Mouse (Mus musculus) ES-Bruce4 (cell line): ENCODE data around the gene Alkbh7. TPM values are rescaled to one million over a fixed set of nuclear protein-coding genes. Genes with fewer than 3 reads are reported as not detected.
A peak's percentile ranks its signal among the peaks of the same experiment; 100 is the strongest.

Experiments used
- H3K27ac ChIP-seq: 2 replicates; pipeline ENCODE4 v1.5.1; 2012; ENCODE audit warnings: low read length, inconsistent platforms; ENCODE audit not compliant: insufficient read depth
- H3K27me3 ChIP-seq: 2 replicates; pipeline ENCODE4 v1.6.1; 2012; ENCODE audit warnings: mild to moderate bottlenecking, low read length, inconsistent platforms; ENCODE audit not compliant: control insufficient read depth, poor library complexity, insufficient read depth, severe bottlenecking
- H3K36me3 ChIP-seq: 2 replicates; pipeline ENCODE4 v1.6.1; 2012; ENCODE audit warnings: inconsistent platforms, mild to moderate bottlenecking, low read length, moderate library complexity; ENCODE audit not compliant: control insufficient read depth, poor library complexity, insufficient read depth, severe bottlenecking
- H3K4me1 ChIP-seq: one replicate; pipeline ENCODE4 v1.8.1; 2011; ENCODE audit warnings: low read length; ENCODE audit not compliant: control insufficient read depth, insufficient read depth
- H3K4me3 ChIP-seq: 2 replicates; pipeline ENCODE4 v1.5.1; 2011; ENCODE audit warnings: low read depth, mild to moderate bottlenecking, low read length
- H3K9ac ChIP-seq: 2 replicates; pipeline ENCODE4 v1.6.1; 2012; ENCODE audit warnings: low read depth, mild to moderate bottlenecking, inconsistent platforms; ENCODE audit not compliant: poor library complexity, severe bottlenecking
- H3K9me3 ChIP-seq: replicated peaks from 2 replicates; pipeline ENCODE4 v1.6.1; 2012; ENCODE audit warnings: mild to moderate bottlenecking, low read length, inconsistent platforms; ENCODE audit not compliant: control insufficient read depth, poor library complexity, insufficient read depth, severe bottlenecking
- CTCF ChIP-seq: IDR thresholded peaks from one replicate; pipeline ENCODE4 v1.8.1; 2011; ENCODE audit warnings: low read depth, low read length
- EP300 ChIP-seq: IDR thresholded peaks from 2 replicates; pipeline ENCODE4 v1.6.1; 2011; ENCODE audit warnings: low read depth, low read length; ENCODE audit not compliant: insufficient read depth
- POLR2A ChIP-seq: IDR thresholded peaks from one replicate; pipeline ENCODE4 v1.8.1; 2011; ENCODE audit warnings: low read length; ENCODE audit not compliant: insufficient read depth
- polyA plus RNA-seq: library from polyadenylated mRNA; stranded (reverse); fragments of >200 nt; gene quantifications from 2 replicates; pipeline ENCODE4 v1.2.4, GENCODE M21; 2011; ENCODE audit warnings: low read depth; ENCODE audit not compliant: missing spikeins, insufficient read depth, insufficient read length

Alkbh7 gene
- polyA plus RNA-seq, 1 experiment: 16.0 TPM

- Histone ChIP-seq H3K9me3 (no peaks in the 10 kb centered on the region), H3K4me3 (no peak overlapping the region), H3K27ac (no peak overlapping the region), H3K27me3 (no peaks in the 10 kb centered on the region), H3K4me1 (no peaks in the 10 kb centered on the region), H3K9ac (no peak overlapping the region), H3K36me3 (no peaks in the 10 kb centered on the region)
- TF ChIP-seq EP300: no peak
- no peak for TF ChIP-seq POLR2A
- peak; percentile 38 for TF ChIP-seq CTCF
These were observed 35.3 kb upstream of the Alkbh7 start for GRCm38 (mm10) chr17:56961880-56962279.

DNA sequence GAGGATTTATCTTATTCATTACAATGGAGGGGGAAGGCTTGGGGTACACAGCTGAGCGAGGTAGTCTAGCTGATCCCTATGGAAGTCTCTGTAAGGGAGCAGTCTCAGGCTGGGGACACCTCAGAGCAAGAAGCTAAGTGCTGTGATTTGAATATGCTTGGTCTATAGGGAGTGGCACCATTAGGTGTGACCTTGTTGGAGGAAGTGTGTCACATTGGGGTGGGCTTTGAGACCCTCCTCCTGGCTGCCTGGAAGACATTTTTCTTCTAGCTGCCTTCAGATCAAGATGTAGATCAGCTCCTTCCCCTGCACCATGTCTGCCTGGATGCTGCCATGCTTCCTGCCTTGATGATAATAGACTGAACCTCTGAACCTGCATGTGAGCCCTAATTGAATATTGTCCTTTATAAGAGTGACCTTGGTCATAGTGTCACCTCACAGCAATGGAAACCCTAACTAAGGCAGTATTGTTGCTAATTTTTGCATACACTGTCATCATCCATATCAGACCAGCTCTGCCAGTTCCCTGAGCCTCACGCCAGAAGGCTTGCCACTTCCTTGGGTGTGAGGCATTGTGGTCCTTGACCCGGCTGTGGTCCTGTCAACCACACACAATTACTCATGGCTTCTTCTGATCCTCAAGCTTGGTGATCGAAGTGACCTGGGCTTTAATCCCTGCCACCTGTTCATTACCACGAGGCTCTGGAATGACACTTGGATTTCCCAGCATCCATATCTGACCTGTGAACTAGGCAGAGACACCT lies 34.3 kb upstream of the Alkbh7 start:
- Histone ChIP-seq H3K9me3 (no peaks in the 10 kb centered on the region), H3K4me3 (no peak overlapping the region), H3K27me3 (no peaks in the 10 kb centered on the region), H3K9ac (no peak overlapping the region), H3K4me1 (no peaks in the 10 kb centered on the region), H3K36me3 (no peaks in the 10 kb centered on the region), H3K27ac (no peak overlapping the region)
- TF ChIP-seq POLR2A (no peak), EP300 (no peak), CTCF (no peak)

DNA sequence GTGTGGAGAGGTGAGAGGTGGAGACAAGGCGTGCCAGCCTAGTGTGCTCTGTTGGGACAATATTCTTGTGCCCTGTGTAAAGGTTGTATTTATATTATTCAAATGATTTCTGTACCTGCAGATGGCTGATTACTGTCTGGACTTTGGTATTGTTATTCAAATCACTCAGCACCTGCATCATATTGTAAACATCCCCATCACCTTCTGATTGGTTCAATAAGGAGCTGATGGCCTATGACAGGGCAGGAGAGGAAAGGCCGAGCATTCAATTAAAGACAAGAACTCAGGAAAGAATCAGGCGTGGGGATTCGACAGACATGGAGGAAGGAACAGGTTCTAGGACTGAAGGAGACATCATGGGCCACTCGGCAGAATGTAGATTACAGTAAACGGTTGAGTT lies 33.5 kb upstream of the Alkbh7 start:
- Histone ChIP-seq H3K36me3 (no peaks in the 10 kb centered on the region), H3K4me1 (no peaks in the 10 kb centered on the region), H3K4me3 (no peak overlapping the region), H3K9me3 (no peaks in the 10 kb centered on the region), H3K27ac (no peak overlapping the region), H3K9ac (no peak overlapping the region), H3K27me3 (no peaks in the 10 kb centered on the region)
- TF ChIP-seq EP300: no peak
- no peak for TF ChIP-seq CTCF
- TF ChIP-seq POLR2A: no peak

- no peaks in the 10 kb centered on the region for H3K9me3 ChIP-seq
- no peaks in the 10 kb centered on the region for H3K36me3 ChIP-seq
- H3K27me3 ChIP-seq: no peaks in the 10 kb centered on the region
- H3K9ac ChIP-seq: no peak overlapping the region
- H3K4me1 ChIP-seq: no peaks in the 10 kb centered on the region
- TF ChIP-seq EP300 (no peak), CTCF (no peak), POLR2A (no peak)
- H3K4me3 ChIP-seq: no peak overlapping the region
- no peak overlapping the region for H3K27ac ChIP-seq
These were observed 27.8 kb upstream of the Alkbh7 start for GRCm38 (mm10) chr17:56969321-56969720.

DNA sequence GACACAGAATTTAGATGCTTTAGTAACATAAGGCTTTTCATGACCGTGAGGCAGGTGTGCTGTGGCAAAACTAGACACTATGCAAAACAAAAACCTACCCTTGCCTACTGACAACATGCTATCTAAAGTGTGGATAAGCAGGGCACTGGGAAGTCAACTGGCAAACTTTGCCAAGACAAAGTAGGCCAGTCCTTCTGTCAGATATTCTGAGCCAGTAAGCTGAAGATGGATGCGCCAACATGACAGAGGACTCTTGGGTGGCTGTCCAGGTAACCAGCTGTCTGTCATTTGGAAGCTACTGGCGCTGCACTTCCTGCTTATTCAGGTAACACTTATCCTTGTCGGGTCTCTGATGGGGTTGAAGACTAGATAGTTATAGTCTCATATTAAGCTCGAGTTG lies 27.1 kb upstream of the Alkbh7 start:
- Histone ChIP-seq H3K4me3 (no peak overlapping the region), H3K9ac (no peak overlapping the region), H3K4me1 (peaks cover 3% of the 10 kb centered on the region), H3K36me3 (no peaks in the 10 kb centered on the region), H3K27me3 (no peaks in the 10 kb centered on the region), H3K27ac (no peak overlapping the region), H3K9me3 (no peaks in the 10 kb centered on the region)
- TF ChIP-seq POLR2A (no peak), CTCF (no peak), EP300 (no peak)

- Histone ChIP-seq H3K36me3 (no peaks in the 10 kb centered on the region), H3K9me3 (no peaks in the 10 kb centered on the region), H3K4me1 (peaks cover 3% of the 10 kb centered on the region), H3K27ac (no peak overlapping the region; the same call in 1 of the 2 replicates), H3K27me3 (no peaks in the 10 kb centered on the region), H3K4me3 (no peak overlapping the region), H3K9ac (no peak overlapping the region)
- no peak for TF ChIP-seq EP300
- no peak for TF ChIP-seq CTCF
- TF ChIP-seq POLR2A: no peak
These were observed 23.0 kb upstream of the Alkbh7 start for GRCm38 (mm10) chr17:56973956-56974707.
